Mouse (Mus musculus) bone marrow macrophage, adult 2 months (primary cell): ENCODE measurements around the gene Taf11. TPM values are rescaled to one million over a fixed set of nuclear protein-coding genes. Genes with fewer than 3 reads are reported as not detected.

Source experiments
- H3K27ac ChIP-seq: 2 replicates; pipeline ENCODE4 v1.5.1; 2012; ENCODE audit warnings: low read depth, low read length; ENCODE audit not compliant: insufficient read depth
- H3K4me1 ChIP-seq: 2 replicates; pipeline ENCODE4 v1.6.1; 2012; ENCODE audit warnings: low read length; ENCODE audit not compliant: control insufficient read depth, insufficient read depth
- H3K4me3 ChIP-seq: 2 replicates; pipeline ENCODE4 v1.5.1; 2012; ENCODE audit warnings: mild to moderate bottlenecking, low read length, moderate library complexity; ENCODE audit not compliant: insufficient read depth
- CTCF ChIP-seq: IDR thresholded peaks from 2 replicates; pipeline ENCODE4 v1.5.1; 2012; ENCODE audit warnings: low read depth, mild to moderate bottlenecking, low read length, moderate library complexity
- POLR2A ChIP-seq: IDR thresholded peaks from 2 replicates; pipeline ENCODE4 v1.6.1; 2012; ENCODE audit warnings: mild to moderate bottlenecking, low read depth, low read length, borderline replicate concordance
- polyA plus RNA-seq: library from polyadenylated mRNA; stranded (reverse); fragments of >200 nt; gene quantifications from 2 replicates; pipeline ENCODE4 v1.2.4, GENCODE M21; 2012; ENCODE audit not compliant: missing spikeins, insufficient read depth, insufficient read length

Taf11 gene
- polyA plus RNA-seq, 1 experiment, result 30.7 TPM

DNA sequence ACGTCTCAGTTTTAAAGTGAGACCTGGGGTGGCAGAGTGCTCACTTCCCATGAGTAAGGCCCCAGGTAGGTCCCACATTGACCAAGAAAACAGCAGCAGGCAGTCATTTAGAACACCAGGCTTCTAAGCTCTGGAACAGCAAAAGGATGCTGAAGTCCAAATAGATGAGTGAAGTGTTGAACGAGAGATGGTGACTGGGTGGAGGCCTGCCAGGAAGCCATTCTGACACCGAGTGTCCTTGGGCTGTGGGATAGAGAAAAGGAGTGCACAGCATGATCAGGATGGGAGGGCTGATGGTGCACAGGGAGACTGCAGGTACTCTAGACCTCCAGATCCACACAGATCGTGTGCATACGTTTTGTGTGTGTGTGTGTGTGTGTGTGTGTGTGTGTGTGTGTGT lies 31.5 kb upstream of the Taf11 start:
- no peak overlapping the region for H3K4me3 ChIP-seq
- TF ChIP-seq POLR2A (no peak), CTCF (no peak)
- H3K4me1 ChIP-seq, result peaks cover 38% of the 10 kb centered on the region
- H3K27ac ChIP-seq, result no peak overlapping the region

- Histone ChIP-seq H3K27ac (no peak overlapping the region), H3K4me1 (peaks cover 38% of the 10 kb centered on the region), H3K4me3 (no peak overlapping the region)
- TF ChIP-seq POLR2A, result no peak
- no peak for TF ChIP-seq CTCF
These were observed 30.7 kb upstream of the Taf11 start for GRCm38 (mm10) chr17:27940352-27940751.

- Histone ChIP-seq H3K4me1 (peaks cover 47% of the 10 kb centered on the region), H3K4me3 (no peak overlapping the region), H3K27ac (0 out of 2 replicates have a peak overlapping the region, but pooled peaks have one; percentile 66)
- TF ChIP-seq CTCF (no peak), POLR2A (no peak)
These were observed 29.4 kb upstream of the Taf11 start for GRCm38 (mm10) chr17:27939028-27939427.

DNA sequence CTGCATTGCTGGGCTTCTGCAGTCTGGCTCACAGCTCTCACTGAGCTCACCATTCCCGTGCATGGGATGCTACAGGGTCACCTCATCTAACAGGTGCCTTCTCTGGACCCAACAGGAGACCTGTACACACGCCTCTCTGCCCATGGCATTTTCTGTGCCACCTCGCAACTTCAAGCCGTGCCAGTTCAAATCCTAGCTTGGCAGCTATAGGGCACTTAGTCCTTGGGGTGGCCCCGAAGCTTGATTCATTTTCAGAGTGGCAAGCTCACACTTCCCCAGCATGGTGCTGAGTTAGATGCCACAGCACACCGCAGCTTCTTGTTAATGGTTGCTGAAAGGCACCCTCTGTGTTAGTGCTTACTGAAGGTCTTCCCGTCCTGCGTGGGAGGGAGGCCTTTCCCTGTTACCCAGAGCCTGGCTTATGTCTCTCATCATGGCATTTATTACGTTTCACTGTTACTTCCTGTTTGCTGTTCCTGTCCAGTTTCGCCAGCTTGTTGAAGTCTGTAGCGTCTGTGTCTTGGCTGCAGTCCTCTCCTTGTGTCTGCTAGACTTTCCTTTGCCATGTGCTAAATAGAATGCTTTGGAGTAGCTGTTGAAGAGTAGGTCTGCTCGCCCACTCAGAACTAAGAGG lies 28.6 kb upstream of the Taf11 start:
- H3K27ac ChIP-seq, result peak overlapping the region; percentile 66
- H3K4me3 ChIP-seq, result no peak overlapping the region
- peaks cover 54% of the 10 kb centered on the region for H3K4me1 ChIP-seq
- peak; percentile 9; the same call in 1 of the 2 replicates for TF ChIP-seq CTCF
- no peak for TF ChIP-seq POLR2A

DNA sequence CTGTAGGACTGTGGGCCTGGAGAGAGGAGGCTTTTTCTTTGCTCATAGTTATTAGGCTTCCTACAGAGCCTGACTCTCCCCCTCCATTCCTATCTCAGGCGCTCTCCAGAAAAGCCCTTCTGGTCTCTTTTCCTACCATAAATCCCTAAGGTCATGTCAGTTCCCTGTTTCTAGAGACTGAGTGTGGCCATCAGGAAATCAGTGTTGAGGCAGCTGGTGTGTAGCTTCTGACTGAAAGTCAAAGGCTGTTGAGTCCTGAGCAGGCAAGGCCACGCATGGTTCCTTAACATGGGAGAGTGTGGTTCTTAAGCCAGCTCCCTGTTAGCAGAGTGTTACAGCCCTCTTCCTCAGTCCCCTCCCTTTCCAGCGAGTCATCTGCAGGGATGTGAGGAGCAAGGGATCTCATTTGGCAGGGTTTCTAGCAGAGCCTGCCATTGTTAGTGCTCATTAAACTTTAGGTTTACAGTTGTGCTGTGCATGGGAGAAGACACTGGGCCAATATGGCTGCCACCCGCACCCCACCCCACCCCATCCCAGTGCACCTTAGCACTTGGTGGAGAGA lies 27.5 kb upstream of the Taf11 start:
- peaks cover 64% of the 10 kb centered on the region for H3K4me1 ChIP-seq
- no peak for TF ChIP-seq POLR2A
- TF ChIP-seq CTCF, result no peak
- no peak overlapping the region for H3K27ac ChIP-seq
- no peak overlapping the region for H3K4me3 ChIP-seq

DNA sequence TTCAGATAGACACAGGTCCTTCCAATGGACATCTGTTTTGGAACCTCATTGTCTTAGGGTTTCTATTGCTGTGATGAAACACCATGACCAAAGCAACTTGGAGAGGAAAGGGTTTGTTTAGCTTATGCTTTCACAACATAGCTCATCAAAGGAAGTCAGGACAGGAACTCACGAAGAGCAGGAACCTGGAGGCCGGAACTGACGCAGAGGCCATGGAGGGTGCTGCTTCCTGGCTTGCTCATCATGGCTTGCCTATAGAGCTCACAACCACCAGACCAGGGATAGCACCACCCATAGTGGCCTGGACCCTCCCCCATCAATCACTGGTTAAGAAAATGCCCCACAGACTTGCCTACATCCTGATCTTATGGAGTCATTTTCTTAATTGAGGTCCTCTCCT lies 25.4 kb upstream of the Taf11 start:
- Histone ChIP-seq H3K4me1 (peaks cover 76% of the 10 kb centered on the region), H3K4me3 (no peak overlapping the region), H3K27ac (peak overlapping the region; percentile 49)
- no peak for TF ChIP-seq POLR2A
- no peak for TF ChIP-seq CTCF

GRCm38 (mm10) chr17:27934136-27934910 lies 24.7 kb upstream of the Taf11 start:
- Histone ChIP-seq H3K4me1 (peaks cover 77% of the 10 kb centered on the region), H3K27ac (peak overlapping the region; percentile 18; the same call in 1 of the 2 replicates), H3K4me3 (no peak overlapping the region)
- TF ChIP-seq CTCF, result no peak
- TF ChIP-seq POLR2A, result no peak

GRCm38 (mm10) chr17:27931826-27932225 lies 22.2 kb upstream of the Taf11 start:
- TF ChIP-seq POLR2A (no peak), CTCF (no peak)
- no peak overlapping the region for H3K4me3 ChIP-seq
- no peak overlapping the region for H3K27ac ChIP-seq
- peaks cover 55% of the 10 kb centered on the region for H3K4me1 ChIP-seq

DNA sequence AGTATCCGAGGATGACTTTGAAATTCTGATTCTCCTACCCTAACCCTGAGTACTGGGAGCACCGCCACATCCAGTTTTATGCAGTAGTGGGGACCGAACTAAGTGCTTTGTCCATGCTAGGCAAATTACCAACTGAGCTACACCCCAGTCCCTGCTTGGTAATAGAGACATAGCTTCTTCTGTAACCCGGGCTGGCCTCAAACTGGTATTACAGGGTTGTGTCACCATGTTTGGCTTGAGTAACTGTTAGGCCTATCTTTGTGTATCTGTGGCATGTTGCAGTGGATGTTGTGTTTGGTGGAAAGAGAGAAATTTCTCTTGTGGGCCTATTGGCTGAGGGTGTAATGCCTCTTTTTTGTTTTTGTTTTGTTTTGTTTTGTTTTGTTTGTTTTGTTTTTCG lies 20.6 kb upstream of the Taf11 start:
- no peak overlapping the region for H3K4me3 ChIP-seq
- TF ChIP-seq CTCF, result no peak
- TF ChIP-seq POLR2A, result no peak
- peaks cover 53% of the 10 kb centered on the region for H3K4me1 ChIP-seq
- H3K27ac ChIP-seq, result no peak overlapping the region

DNA sequence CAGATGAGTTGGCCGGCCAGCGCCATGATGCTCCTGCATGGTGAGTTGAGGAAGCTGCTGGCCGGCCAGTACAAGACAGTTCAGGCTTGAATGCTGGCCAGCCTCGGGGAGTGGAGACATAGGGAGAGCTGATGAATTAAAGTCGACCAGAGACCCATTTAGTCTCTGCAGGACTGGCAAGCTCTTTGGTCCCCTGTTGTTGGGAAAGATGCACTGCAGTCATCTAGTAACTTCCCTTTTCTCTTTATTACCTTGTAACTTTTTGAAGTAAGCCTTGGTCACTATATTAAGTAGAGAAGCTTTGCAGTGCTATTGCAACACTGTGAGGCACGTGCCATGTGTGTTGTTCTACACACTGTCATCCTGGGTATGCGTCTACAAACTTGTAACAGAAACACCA lies 15.9 kb upstream of the Taf11 start:
- no peak overlapping the region for H3K27ac ChIP-seq
- TF ChIP-seq POLR2A (no peak), CTCF (no peak)

More for the DNA sequence above, 15.9 kb upstream of the Taf11 start:
- H3K4me1 ChIP-seq, result peaks cover 31% of the 10 kb centered on the region
- H3K4me3 ChIP-seq, result no peak overlapping the region
